Mouse (Mus musculus): ENCODE measurements at regions not wholly inside any gene's neighbourhood (a gene's known extent, or its start where the extent isn't known, plus 50 kb on each side); places are given as distances from the start of the nearest gene placed in this dataset.
A peak's percentile ranks its signal among the peaks of the same experiment; 100 is the strongest.

DNA sequence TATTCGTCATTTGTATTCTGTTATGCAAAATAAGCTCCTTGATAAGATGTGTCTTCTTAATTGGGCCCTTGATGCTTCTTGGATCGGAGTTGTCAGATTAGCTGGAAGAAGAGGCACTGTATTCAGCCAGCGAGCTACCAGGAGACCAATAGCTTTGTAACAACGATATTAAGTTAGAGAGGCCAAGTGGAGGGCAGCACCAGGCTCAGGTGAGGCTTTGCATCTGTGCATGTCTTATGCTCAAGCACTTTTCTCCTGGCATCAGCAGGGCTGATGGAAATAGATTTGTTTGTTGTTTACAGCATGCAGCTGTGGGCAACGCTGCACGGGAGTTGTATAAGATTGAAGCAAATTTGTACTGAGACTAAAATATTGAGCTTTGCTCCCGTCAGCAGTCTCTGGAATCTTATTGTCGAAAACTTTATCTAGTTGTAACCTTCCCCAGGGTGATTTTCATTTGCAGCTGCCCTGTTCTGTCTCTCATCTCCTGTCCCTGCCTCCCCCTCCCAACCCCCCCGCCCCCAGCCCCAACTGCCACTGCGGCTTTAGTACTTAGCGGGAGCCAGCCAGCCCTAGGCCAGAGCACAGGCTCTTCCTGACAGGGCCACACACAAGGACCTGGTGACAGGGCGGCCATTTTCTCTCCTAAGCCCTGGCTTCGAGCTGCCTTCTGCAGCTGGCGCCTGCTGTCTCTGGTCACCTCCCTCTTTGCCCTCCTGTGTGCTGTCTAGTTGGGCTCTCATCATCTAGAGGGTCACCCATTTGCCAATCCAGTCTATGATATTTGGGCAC is 247.3 kb downstream of the Tshz3 start:
- peak in 1 of 2 experiments; percentile 30 for DNase-seq

DNA sequence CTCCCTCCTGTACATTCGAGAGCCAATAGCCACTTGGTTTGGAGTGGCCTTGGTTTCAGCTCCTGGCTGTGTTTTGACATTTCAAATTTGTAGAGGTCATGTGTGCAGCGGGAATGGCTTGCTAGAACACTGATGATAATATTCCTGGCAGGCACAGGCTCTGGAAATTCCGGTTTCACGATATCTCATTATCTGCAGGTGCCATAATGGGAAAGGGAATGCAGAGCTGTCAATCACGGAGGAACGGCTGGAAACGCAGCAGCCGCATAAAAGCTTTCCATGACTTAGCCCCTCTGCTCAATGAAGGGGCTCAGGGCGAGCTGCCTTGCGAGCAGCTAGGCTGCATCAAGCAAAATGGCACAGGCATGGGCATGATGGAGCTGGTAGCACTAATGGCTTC is 251.6 kb downstream of the Tshz3 start:
- no peak for DNase-seq

DNA sequence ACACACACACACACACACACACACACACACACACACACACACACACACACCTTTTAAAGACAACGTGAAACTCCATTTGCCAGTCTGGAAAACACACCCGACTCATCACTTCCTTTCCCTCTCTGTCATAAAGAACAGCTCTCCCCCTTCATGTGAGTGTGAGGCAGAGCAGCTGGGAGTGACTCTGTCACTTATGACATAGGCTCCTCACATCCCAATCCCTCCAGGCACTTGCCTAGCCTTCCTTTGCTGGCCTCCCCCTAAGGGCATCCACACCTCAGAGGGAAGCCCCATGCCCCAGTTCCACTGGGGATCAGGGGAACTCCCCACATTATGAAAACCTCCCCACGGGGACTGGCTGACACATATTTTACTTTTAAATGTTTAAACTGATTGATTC is 257.5 kb downstream of the Tshz3 start:
- DNase-seq = no peak

DNA sequence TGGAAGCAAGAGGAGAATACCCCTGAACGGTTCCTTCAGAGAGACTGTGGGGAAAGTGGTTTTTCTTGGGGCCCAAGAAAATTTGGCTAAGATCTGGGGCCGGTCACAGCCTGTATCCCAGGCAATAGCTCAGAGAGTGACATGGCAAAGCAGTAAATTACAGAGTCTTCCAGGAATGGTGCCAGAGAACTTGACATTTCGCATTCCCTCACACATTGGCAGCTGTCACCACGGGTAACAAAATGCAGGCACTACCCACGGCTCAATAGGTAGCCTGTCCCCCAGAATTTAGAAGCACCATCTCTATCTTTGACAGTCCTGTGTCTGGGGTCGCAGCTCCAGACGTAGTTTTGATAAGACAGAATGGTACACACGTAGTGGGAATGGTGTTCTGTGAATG is 260.3 kb downstream of the Tshz3 start:
- DNase-seq = no peak

DNA sequence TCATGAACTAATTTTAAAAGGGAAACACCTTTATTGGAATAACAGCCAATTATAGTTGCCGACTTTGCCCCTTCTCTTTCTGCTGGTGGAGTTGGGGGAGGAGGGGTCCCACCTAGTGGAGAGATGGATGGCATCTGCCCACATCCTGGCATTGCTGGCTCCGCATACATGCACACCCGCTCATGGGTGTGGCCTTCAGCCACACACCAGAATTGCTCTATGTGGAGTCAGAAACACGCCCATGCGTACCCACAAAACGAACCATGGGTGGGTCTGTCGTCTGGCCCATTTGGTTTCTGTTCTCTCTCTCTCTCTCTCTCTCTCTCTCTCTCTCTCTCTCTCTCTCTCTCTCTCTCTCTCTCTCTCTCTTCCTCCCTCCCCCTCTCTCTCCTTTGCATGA is 273.9 kb downstream of the Tshz3 start:
- DNase-seq = no peak

DNA sequence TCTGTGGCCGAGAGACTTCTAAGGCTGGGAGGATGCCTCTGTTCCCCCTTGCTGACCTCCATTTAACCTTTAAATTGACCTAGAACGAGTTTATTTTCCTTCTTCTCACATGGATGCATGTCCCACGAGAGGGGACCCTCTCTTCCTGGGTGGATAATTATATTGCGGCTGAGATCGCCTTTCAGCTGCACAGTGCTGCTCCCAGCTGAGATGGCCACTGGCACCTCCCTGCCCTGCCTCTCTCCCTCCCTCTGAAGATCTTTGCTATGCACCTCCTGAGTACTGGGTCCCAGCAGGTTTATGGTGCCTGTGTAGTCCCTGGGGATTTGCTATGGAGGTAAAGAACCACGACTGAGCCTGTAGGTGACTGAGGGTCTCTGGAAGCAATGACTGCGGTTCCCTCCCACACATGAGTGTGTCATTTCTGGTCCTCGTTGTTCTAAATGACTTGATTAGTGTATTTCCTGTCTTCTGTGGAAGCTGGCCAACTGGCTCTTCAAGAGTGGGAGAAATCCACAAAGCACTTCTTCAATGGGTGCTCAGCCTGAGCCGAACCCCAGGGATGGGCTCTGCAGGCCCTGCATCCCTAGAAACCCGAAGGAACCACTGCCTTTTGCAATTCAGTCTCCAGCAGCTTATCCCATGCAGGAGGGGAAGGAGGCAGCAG is 275.9 kb downstream of the Tshz3 start:
- no peak for DNase-seq

DNA sequence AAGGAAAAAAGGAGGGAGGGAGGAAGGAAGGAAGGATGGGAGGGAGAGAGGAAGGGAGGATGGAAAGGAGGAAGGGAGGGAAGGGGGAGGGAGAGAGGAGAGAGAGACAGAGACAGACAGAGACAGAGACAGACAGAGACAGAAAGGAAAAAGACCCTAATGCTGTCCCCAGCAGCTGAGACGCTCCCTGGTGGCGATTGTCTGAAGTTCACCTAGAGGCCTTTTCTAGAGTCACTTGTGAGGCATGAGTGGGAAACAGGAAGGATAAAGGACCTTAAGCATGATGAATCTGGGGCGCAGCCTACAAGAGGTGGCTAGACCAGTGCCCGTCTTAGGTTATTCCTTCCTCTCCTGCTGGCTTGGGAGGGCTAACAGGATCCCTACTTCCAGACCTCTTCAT is 276.7 kb downstream of the Tshz3 start:
- peak; percentile 66 to 74 for DNase-seq

DNA sequence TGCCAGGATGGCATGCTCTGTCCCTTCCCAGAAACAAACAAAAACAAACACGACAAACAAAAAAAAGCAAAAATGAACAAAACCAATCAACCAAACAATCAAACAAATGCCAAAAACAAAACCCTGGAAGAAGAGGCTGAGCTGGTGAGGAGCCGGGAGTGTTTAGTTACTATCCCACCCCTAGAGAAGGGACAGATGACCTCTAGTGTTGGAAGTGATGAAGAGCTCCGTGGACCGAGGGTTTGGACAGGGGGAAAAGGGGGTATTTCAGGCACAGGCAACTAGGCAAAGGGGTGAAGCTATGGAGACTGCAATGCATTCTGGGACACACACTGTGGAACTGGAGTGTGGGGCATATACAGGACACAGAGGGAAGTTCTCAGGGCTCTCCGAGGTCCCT is 277.6 kb downstream of the Tshz3 start:
- peak; percentile 47 to 49 for DNase-seq

DNA sequence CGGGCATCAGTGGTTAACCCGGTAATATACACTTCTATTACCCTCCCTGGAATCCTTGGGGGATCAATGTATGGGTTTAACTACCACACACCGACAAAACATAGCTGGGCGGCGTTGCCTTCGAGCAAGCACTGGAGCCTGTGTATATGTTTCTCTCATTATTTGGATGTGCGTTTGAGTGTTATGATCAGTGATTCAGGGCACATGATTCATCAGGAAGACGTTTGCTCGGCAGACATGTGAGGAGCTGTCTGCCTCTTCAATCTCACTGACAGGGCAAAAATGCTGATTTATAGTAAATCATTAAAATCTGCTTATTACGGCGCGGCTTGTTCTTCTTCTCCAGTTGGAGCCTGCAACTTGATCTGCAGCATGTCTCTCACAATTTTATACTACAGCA is 279.9 kb downstream of the Tshz3 start:
- DNase-seq = no peak

DNA sequence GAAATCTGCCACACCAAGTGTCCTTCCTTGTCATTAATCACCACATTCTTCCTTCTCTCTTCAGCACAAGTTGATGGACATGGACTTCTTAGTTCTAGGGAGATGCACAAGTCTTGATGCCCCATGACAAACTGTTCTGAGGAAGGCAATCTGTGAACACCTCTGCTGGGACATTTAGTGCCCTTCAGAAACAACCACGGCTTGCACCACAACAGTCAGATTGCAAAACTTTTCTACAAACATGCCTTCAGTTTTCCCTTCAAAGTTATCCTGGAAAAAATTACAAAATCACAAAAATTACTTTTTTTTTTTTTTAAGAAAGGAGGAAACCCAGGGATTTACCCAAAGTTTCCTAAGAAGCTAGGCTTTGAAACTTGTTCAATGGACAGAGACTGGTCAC is 291.5 kb downstream of the Tshz3 start:
- DNase-seq = no peak

DNA sequence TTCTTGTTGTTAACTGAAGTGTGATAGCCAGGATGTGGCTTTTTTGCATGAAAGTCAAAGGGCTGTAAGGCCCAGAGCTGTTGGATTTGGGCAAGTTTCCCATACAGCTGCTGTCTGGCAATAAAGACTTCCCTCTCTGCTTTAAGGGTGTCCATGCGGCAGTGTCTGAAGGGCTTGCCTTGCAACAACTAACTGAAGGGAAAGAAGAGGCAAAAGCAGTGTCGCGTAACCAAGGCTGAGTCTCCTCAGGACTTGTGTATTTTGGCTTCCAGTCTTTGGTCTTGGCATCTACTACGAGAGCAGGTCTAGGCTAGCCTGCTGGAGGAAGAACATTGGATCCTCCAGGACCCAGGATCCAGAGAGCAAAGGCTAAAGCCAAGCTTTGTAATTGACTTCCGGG is 306.7 kb downstream of the Tshz3 start:
- DNase-seq = peak; percentile 21 to 24

DNA sequence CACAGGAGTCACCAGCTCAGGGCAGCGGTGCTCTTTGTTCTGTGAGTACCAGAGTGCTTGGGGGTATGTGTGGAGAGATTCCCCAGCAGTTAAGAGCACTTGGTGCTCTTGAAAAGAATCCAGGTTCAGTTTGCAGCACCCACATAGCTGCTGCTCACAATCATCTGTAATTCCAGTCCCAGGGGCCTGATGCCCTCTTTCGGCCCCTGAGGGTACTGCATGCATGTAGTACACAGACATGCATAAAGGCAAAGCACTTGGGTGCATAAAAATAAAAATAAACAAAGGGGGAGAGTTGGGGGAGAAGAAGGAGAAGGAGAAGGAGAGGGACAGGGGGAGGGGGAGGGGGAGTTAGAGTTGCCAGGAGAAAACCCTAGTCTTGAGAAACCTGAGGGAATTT is 307.8 kb downstream of the Tshz3 start:
- no peak for DNase-seq

DNA sequence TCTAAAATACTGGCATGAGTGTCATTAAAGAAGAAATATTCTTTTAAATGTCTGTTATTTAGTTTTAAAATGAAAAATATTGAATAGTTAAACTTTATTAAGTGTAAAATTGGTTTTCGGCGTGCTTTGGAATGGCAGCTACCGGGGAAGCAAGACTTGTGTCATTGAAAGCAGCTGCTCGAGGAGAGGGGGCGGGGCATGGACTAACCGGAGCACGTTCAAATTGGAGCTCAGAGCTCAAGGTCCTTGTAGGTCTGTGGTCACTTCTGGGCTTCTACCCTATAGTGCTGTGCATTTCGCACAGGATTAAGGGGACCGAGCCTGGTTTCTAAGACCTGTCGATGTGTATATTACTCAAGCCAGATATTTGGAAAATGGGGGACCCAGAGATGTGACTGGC is 309.0 kb downstream of the Tshz3 start:
- DNase-seq = peak in 1 of 2 experiments; percentile 20

DNA sequence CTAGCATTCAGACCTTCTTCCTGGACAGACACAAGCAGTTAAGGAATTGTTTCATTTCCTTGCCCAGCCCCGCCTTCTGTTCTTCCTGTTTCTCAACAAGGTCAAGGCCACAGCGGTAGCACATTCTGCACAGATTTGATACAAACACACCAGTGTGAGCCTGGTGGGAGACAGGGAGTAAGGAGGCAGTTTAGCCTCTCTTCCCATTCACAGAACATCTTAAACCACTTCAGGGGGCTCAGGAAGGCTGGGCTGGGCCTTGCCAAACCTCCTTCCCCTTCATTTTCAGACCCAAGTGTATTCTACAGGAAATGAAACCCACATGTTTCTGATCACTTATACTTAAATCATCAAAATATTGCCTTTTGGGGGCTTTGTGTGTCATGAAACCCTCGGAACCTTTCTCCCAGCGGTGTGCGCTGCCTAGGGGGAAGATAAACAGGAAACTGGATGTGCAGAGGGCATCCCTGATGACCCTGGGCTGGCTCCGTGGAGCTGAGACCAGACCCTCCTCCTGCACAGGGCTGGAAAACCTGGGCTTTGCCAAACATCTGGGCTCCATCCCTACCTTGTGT is 313.3 kb downstream of the Tshz3 start:
- no peak for DNase-seq

DNA sequence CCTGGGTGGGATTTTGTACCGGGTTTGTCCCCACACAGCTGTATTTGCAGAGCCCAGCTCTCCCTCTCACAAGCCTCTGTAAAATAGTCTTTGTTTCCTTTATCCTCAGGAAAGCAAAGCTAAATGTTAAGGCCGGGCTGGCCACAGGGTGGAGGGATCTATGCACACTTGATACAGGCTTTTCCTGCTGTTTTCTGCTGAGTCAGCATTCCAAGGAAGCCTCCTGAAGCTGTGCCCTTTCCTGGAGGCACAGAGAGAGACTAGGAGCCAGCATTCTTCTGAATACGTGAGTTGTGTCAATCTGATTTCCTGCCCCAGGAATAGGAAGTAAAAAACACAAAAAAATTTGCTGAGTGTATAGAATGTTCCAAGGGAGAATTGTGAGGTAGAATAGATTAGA is 322.2 kb downstream of the Tshz3 start:
- no peak for DNase-seq

DNA sequence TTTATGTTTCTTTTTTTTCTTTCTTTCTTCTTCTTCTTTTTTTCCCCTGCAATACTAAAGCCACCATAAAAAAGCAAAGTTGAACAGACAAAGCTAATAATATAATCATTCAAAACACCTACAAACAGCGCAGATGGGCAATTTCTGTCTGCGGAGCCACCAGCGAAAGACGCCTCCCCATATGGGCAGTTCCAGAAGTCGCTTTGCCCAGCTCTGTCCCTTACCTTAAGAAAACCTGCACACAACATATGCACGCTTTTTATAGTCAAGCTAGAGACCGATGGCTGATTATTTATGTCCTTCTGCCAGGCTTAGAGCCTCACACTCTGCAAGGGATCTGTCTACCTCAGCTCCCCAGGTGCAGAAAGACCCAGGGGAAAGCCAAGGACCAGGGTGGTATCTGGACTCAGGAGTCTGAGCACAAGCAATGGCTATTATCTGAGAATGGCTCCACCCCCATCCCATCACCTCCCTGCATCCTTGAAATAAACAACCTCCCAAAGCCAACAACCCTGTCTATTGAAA is 326.6 kb downstream of the Tshz3 start:
- DNase-seq = no peak

DNA sequence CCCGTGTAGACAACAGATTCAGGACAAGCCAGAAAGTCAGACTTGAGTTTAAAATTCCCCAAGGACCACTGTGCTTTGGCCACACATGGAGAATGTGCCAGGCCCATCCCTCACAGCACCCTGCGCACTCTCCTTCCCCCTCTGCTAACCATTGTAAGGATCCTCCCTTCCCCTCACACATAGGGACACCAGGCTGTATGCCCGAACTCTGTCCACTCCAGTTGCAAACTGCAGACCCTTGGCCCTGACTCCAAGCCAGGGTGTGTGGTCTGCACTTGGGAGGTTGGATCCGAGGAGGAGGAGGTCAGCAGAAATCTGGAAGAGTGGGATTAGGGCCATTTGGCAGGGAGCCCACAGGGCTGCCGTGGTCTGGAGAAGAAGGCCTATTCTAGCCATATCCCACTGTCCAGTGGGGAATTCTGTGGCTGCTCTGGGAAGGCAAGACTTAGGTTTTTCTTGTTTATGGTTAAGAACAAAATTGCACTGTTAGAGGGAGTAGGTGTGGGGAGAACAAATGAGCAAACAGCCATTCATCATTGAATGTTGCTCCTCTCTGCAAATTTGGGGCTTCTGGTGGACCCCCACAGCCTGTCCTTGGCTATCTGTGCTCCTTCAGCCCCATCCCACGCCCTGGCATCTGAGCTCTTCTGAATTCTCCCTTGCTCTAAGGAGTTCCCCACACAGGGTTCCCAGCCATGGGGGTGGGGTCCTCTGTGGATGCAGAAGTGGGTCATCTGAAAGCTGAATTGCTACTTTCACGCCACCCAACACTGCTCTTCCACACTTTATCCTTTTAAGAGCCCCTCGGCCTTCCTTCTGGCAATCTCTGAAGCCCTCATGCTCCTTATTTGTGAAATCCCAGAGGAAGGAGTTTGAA is 366.9 kb downstream of the Tshz3 start:
- DNase-seq = peak; percentile 49 to 69

DNA sequence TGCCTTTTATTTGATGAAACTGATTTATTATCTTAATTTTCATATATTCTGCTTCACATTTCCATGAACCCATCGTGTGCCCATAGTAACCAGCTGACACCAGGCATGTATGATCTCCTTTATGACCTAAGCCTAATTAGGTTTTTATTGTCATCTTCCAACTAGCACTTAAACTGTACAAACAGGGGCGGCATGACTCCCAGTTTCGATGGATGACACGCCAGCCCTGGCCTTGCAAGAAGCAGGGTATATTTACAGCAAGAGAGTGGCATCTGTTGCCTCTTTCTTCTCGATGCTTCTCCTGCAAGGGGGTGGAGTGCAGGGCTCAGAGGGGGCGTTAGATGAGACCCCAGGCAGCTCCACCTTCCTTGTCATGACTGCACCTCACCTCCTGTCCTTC is 379.8 kb downstream of the Tshz3 start:
- no peak for DNase-seq

DNA sequence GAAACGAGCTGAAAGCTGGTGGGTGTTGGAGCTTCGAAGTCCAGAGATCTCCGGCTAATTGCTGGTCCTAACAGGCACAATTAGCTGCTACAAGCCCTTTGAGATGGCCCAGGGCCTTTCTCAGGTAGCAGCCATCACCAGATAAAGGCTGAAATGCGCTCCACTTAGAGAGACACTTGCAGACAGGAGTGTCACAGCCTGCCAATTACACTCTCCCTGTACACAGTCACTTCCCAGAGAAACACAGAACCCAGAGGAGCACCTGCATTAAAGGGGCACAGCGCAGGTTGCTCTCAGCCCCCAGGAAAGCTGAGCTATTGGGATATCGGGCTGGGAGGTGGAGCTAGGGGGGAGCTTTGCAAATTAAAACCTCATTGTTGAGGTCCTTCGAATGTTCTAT is 380.2 kb downstream of the Tshz3 start:
- DNase-seq = no peak

DNA sequence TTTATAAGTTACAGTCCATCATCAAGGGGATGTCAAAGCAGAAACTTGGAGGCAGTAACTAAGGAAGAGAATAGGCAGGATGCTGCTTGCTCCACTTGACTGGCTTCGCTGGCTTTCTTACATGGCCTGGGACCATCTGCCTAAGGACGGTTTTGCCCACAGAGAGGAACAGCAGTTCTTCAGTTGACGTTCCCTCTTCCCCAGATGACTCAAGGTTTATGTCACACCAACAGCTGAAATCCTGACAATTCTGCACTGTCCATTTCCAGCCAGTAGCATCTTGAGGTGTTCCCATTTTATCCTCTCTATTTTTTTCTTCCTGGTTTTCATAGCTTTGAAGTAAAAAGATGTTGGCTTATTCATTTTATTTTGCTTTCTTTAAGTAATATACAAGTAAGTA is 391.8 kb downstream of the Tshz3 start:
- DNase-seq = no peak

DNA sequence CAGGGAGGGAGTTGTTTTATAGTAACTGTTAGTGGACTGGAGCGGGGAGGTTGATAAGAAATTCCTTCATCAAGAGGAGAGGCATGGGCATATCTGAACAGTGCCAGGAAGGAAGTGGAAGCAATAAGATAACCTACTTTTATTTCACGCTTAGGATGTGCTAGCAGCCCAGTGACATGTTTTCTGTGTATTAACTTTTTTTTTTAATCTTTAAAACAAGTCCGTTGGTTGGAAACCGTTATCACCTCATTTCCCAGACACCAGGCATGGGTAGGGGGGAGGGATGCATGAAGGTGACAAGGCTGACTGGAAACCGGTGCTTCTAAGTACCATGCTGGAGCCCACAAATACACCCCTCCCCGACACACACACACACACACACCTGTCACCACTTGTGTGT is 394.7 kb downstream of the Tshz3 start:
- DNase-seq = no peak

DNA sequence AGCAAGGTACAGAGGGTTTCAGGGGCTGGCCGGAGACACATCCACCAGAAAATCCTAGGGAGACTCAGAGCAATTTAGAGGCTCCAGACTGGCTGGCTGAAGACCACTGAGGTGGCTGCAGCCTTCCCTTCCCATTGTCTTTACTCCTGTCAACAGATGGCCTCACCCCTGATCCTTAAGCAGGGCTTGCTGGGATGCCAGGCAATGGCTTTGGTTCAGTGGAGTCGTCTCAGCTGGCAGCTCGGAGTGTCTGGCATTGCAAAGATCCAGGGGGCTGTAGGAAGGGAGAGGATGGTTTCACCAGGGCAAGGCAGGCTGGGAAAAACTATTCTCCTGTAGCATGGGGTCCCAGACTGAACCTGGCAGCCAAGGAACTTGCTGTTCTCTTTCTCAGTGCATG is 395.8 kb downstream of the Tshz3 start:
- DNase-seq = peak; percentile 60 to 78

DNA sequence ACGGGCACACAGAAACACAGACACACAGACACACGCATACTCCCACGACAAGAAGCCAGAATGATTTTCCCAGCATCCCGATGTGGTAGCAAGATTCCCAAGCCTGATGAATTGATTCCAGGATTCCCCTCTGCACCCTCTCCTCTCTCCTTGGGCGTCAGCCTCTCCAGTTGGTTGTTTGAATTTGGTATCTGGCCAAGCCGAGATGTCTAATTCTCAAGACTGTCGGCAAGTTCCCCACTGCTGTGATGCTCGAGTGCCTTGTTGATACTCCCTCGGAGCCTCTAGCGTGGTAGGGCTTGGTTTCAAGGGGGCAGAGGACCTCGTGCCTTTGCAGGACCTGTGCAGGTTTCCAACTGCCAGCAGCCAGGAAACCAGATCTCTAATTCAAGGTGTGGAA is 397.9 kb downstream of the Tshz3 start:
- DNase-seq = peak; percentile 36 to 60
